Mouse (Mus musculus) stomach, embryonic 16.5 days (tissue): Measurements from ENCODE around the gene Arpp19. TPM values are rescaled to one million over a fixed set of nuclear protein-coding genes. Genes with fewer than 3 reads are reported as not detected.

ENCODE experiments used
- polyA plus RNA-seq: library from polyadenylated mRNA; unstranded; fragments of >200 nt; fragmentation: Nextera tagmentation; extraction: Ambion mirVana; gene quantifications from 2 replicates; pipeline ENCODE4 v1.2.1, GENCODE M21; 2015

Gene Arpp19
- polyA plus RNA-seq, 1 experiment from 2014 or later, result 295 TPM

Other genes with a start within 250 kb of the Arpp19 start
- gene Onecut1, start 175.7 kb upstream of the Arpp19 start, polyA plus RNA-seq, result 1.5 and 2.0 TPM in 2 replicates
- gene Fam214a, start 84.7 kb upstream of the Arpp19 start, polyA plus RNA-seq, result 10.0 and 10.2 TPM in 2 replicates
- 9.4 and 10.5 TPM in 2 replicates for gene Myo5a, start 33.4 kb downstream of the Arpp19 start, polyA plus RNA-seq
- gene Myo5c, start 194.4 kb downstream of the Arpp19 start, polyA plus RNA-seq, result 17.8 and 18.6 TPM in 2 replicates